Mouse (Mus musculus) kidney, embryonic 16.5 days (tissue): ENCODE measurements around the gene Caprin1. TPM values are rescaled to one million over a fixed set of nuclear protein-coding genes. Genes with fewer than 3 reads are reported as not detected.

Experiments used
- ATAC-seq: fragments of 200-750 bp; cut with Nextera tagmentation; 2 replicates; pipeline ENCODE4 v1.8.0; 2017; ENCODE audit warnings: moderate TSS enrichment; ENCODE audit not compliant: low FRiP score, low TSS enrichment
- H3K27ac ChIP-seq: fragments of 300-500 bp; sonication (generic); 2 replicates; pipeline ENCODE4 v1.5.1; 2014; ENCODE audit warnings: low read length
- H3K27me3 ChIP-seq: fragments of 300-500 bp; sonication (generic); 2 replicates; pipeline ENCODE4 v1.6.1; 2014; ENCODE audit warnings: low read length, control low read depth, mixed read lengths; ENCODE audit not compliant: insufficient read depth
- H3K36me3 ChIP-seq: fragments of 300-500 bp; sonication (generic); 2 replicates; pipeline ENCODE4 v1.6.1; 2014; ENCODE audit warnings: low read length, control low read depth, mixed read lengths; ENCODE audit not compliant: insufficient read depth
- H3K4me1 ChIP-seq: fragments of 300-500 bp; sonication (generic); 2 replicates; pipeline ENCODE4 v1.6.1; 2014; ENCODE audit warnings: low read length, control low read depth, mixed read lengths; ENCODE audit not compliant: insufficient read depth
- H3K4me2 ChIP-seq: fragments of 300-500 bp; sonication (generic); replicated peaks from 2 replicates; pipeline ENCODE4 v1.6.1; 2014; ENCODE audit warnings: low read depth, low read length
- H3K4me3 ChIP-seq: fragments of 300-500 bp; sonication (generic); 2 replicates; pipeline ENCODE4 v1.5.1; 2014; ENCODE audit warnings: mild to moderate bottlenecking, low read length
- H3K9ac ChIP-seq: fragments of 300-500 bp; sonication (generic); replicated peaks from 2 replicates; pipeline ENCODE4 v1.6.1; 2014; ENCODE audit warnings: low read length
- H3K9me3 ChIP-seq: fragments of 300-500 bp; sonication (generic); 2 replicates; pipeline ENCODE4 v1.6.1; 2016; ENCODE audit warnings: low read length, control low read depth
- WGBS: fragments of 180-500 bp; shearing (Covaris S2); extraction: QIAGEN DNeasy Blood & Tissue Kit; methylation state at CpG from one replicate; pipeline ENCODE4 v1.1.7; 2014; 5-methylcytosine and 5-hydroxymethylcytosine counted together
- polyA plus RNA-seq: library from polyadenylated mRNA; unstranded; fragments of >200 nt; fragmentation: Nextera tagmentation; extraction: Ambion mirVana; gene quantifications from 2 replicates; pipeline ENCODE4 v1.2.1, GENCODE M21; 2015

Caprin1 gene
- polyA plus RNA-seq, 1 experiment from 2014 or later, result 324 TPM

- H3K4me2 ChIP-seq, result peak overlapping the region; percentile 81
- no peak overlapping the region for H3K9ac ChIP-seq
- H3K27ac ChIP-seq, result no peak overlapping the region
- no peak for ATAC-seq
- peaks cover 17% of the 10 kb centered on the region for H3K36me3 ChIP-seq
- H3K4me3 ChIP-seq, result peak overlapping the region; percentile 91; the same call in 1 of the 2 replicates
- no peaks in the 10 kb centered on the region for H3K27me3 ChIP-seq
- peaks cover 10% of the 10 kb centered on the region; the same call in 1 of the 2 replicates for H3K4me1 ChIP-seq
- WGBS, result 32% methylated on average over 4 of the region's 4 CpGs
- no peaks in the 10 kb centered on the region for H3K9me3 ChIP-seq
These were observed 35.5 kb downstream of the Caprin1 start for GRCm38 (mm10) chr2:103761993-103762392.

GRCm38 (mm10) chr2:103760906-103761716 lies 36.3 kb downstream of the Caprin1 start, which contains the start of gene Nat10:
Nat10 (minus strand) TSS chr2:103761270.
- H3K27me3 ChIP-seq, result no peaks in the 10 kb centered on the region
- peaks cover 10% of the 10 kb centered on the region; the same call in 1 of the 2 replicates for H3K4me1 ChIP-seq
- peak within 1 kb of the TSS; percentile 91 for H3K4me3 ChIP-seq
- peak within 1 kb of the TSS; percentile 81 for H3K4me2 ChIP-seq
- H3K27ac ChIP-seq, result peak within 1 kb of the TSS; percentile 82
- WGBS, result under 1% methylated on average over 47 of the region's 47 CpGs
- H3K9ac ChIP-seq, result peak within 1 kb of the TSS; percentile 75
- no peaks in the 10 kb centered on the region for H3K9me3 ChIP-seq
- peak; percentile 97 for ATAC-seq
- H3K36me3 ChIP-seq, result peaks cover 14% of the 10 kb centered on the region

- Histone ChIP-seq H3K4me1 (peaks cover 10% of the 10 kb centered on the region; the same call in 1 of the 2 replicates), H3K36me3 (peaks cover 14% of the 10 kb centered on the region; the same call in 1 of the 2 replicates), H3K4me2 (peak overlapping the region; percentile 81), H3K9ac (peak overlapping the region; percentile 75), H3K27me3 (no peaks in the 10 kb centered on the region), H3K27ac (peak overlapping the region; percentile 82), H3K9me3 (no peaks in the 10 kb centered on the region), H3K4me3 (peak overlapping the region; percentile 91)
- under 1% methylated on average over 12 of the region's 12 CpGs for WGBS
- ATAC-seq, result no peak
These were observed 37.0 kb downstream of the Caprin1 start for GRCm38 (mm10) chr2:103760421-103760820.

- Histone ChIP-seq H3K36me3 (peaks cover 46% of the 10 kb centered on the region), H3K9ac (no peak overlapping the region), H3K27me3 (no peaks in the 10 kb centered on the region), H3K4me2 (no peak overlapping the region), H3K27ac (no peak overlapping the region), H3K4me3 (no peak overlapping the region), H3K9me3 (no peaks in the 10 kb centered on the region), H3K4me1 (peaks cover 3% of the 10 kb centered on the region; the same call in 1 of the 2 replicates)
- WGBS, result 87% methylated on average over 9 of the region's 9 CpGs
- ATAC-seq, result no peak
These were observed 41.9 kb downstream of the Caprin1 start for GRCm38 (mm10) chr2:103755458-103756085.

GRCm38 (mm10) chr2:103754614-103755013 lies 42.8 kb downstream of the Caprin1 start:
- H3K9me3 ChIP-seq, result no peaks in the 10 kb centered on the region
- H3K9ac ChIP-seq, result no peak overlapping the region
- H3K36me3 ChIP-seq, result peaks cover 53% of the 10 kb centered on the region
- no peak for ATAC-seq
- H3K27me3 ChIP-seq, result no peaks in the 10 kb centered on the region
- H3K4me3 ChIP-seq, result no peak overlapping the region
- H3K4me2 ChIP-seq, result no peak overlapping the region
- WGBS, result 77% methylated on average over 3 of the region's 3 CpGs
- no peak overlapping the region for H3K27ac ChIP-seq
- no peaks in the 10 kb centered on the region for H3K4me1 ChIP-seq

GRCm38 (mm10) chr2:103751771-103752170 lies 45.7 kb downstream of the Caprin1 start:
- H3K4me3 ChIP-seq, result no peak overlapping the region
- H3K9me3 ChIP-seq, result no peaks in the 10 kb centered on the region
- H3K36me3 ChIP-seq, result peaks cover 58% of the 10 kb centered on the region
- no peak overlapping the region for H3K9ac ChIP-seq
- 93% methylated on average over 6 of the region's 6 CpGs for WGBS
- H3K27ac ChIP-seq, result no peak overlapping the region
- H3K4me1 ChIP-seq, result no peaks in the 10 kb centered on the region
- no peak overlapping the region for H3K4me2 ChIP-seq
- H3K27me3 ChIP-seq, result no peaks in the 10 kb centered on the region
- no peak for ATAC-seq

GRCm38 (mm10) chr2:103749091-103749490 lies 48.4 kb downstream of the Caprin1 start:
- H3K9ac ChIP-seq, result no peak overlapping the region
- no peaks in the 10 kb centered on the region for H3K4me1 ChIP-seq
- no peaks in the 10 kb centered on the region for H3K27me3 ChIP-seq
- peaks cover 44% of the 10 kb centered on the region for H3K36me3 ChIP-seq
- H3K9me3 ChIP-seq, result no peaks in the 10 kb centered on the region
- H3K27ac ChIP-seq, result no peak overlapping the region
- no peak overlapping the region for H3K4me2 ChIP-seq
- no peak for ATAC-seq
- 61% methylated on average over 3 of the region's 3 CpGs for WGBS
- no peak overlapping the region for H3K4me3 ChIP-seq

- Histone ChIP-seq H3K4me2 (no peak overlapping the region), H3K36me3 (peaks cover 41% of the 10 kb centered on the region), H3K4me3 (no peak overlapping the region), H3K9ac (no peak overlapping the region), H3K9me3 (no peaks in the 10 kb centered on the region), H3K27me3 (no peaks in the 10 kb centered on the region), H3K27ac (no peak overlapping the region), H3K4me1 (no peaks in the 10 kb centered on the region)
- 86% methylated on average over 9 of the region's 9 CpGs for WGBS
- no peak for ATAC-seq
These were observed 49.6 kb downstream of the Caprin1 start for GRCm38 (mm10) chr2:103747891-103748290.

GRCm38 (mm10) chr2:103746761-103747160 lies 50.7 kb downstream of the Caprin1 start:
- Histone ChIP-seq H3K4me2 (no peak overlapping the region), H3K4me1 (no peaks in the 10 kb centered on the region), H3K9ac (no peak overlapping the region), H3K27me3 (no peaks in the 10 kb centered on the region), H3K27ac (no peak overlapping the region), H3K36me3 (peaks cover 39% of the 10 kb centered on the region), H3K4me3 (no peak overlapping the region), H3K9me3 (no peaks in the 10 kb centered on the region)
- no peak for ATAC-seq
- 92% methylated on average over 2 of the region's 2 CpGs for WGBS

- Histone ChIP-seq H3K36me3 (peaks cover 35% of the 10 kb centered on the region), H3K27me3 (no peaks in the 10 kb centered on the region), H3K9ac (no peak overlapping the region), H3K4me2 (no peak overlapping the region), H3K4me1 (no peaks in the 10 kb centered on the region), H3K9me3 (no peaks in the 10 kb centered on the region), H3K27ac (no peak overlapping the region), H3K4me3 (no peak overlapping the region)
- 88% methylated on average over 2 of the region's 2 CpGs for WGBS
- ATAC-seq, result no peak
These were observed 51.4 kb downstream of the Caprin1 start for GRCm38 (mm10) chr2:103746096-103746495.
